Mouse (Mus musculus) MEL (cell line): ENCODE measurements around the gene Gm10428.

Experiments used
- CTCF ChIP-seq, 3 experiments: IDR thresholded peaks in 2 of 3; conservative IDR thresholded peaks in 1 of 3; 2 replicates each; pipeline ENCODE4 v1.5.1; 2011 to 2012; ENCODE audit warnings: low read length in 3 of 3, low read depth in 2 of 3, mild to moderate bottlenecking in 2 of 3, improper control_type of control experiment in 1 of 3, inconsistent platforms in 1 of 3, mixed read lengths in 1 of 3, moderate library complexity in 1 of 3; ENCODE audit not compliant: control insufficient read depth in 1 of 3, insufficient read depth in 1 of 3, poor library complexity in 1 of 3, severe bottlenecking in 1 of 3
- MEF2A ChIP-seq: IDR thresholded peaks from 2 replicates; pipeline ENCODE4 v1.6.1; 2014; ENCODE audit warnings: low read depth, mild to moderate bottlenecking, inconsistent platforms, low read length, improper control_type of control experiment; ENCODE audit not compliant: poor library complexity, insufficient replicate concordance, severe bottlenecking; ENCODE audit errors: extremely low read depth
- POLR2A ChIP-seq, 2 experiments: IDR thresholded peaks; 2 replicates each; pipeline ENCODE4 v1.6.1; 2011 to 2012; ENCODE audit warnings: low read length in 2 of 2, mild to moderate bottlenecking in 2 of 2, control low read depth in 1 of 2, improper control_type of control experiment in 1 of 2, low read depth in 1 of 2, moderate library complexity in 1 of 2; ENCODE audit not compliant: control insufficient read depth in 1 of 2, insufficient read depth in 1 of 2, poor library complexity in 1 of 2
- TCF12 ChIP-seq: IDR thresholded peaks from 2 replicates; pipeline ENCODE4 v1.6.1; 2014; ENCODE audit warnings: low read depth, mild to moderate bottlenecking, inconsistent platforms, low read length, improper control_type of control experiment, moderate library complexity

DNA sequence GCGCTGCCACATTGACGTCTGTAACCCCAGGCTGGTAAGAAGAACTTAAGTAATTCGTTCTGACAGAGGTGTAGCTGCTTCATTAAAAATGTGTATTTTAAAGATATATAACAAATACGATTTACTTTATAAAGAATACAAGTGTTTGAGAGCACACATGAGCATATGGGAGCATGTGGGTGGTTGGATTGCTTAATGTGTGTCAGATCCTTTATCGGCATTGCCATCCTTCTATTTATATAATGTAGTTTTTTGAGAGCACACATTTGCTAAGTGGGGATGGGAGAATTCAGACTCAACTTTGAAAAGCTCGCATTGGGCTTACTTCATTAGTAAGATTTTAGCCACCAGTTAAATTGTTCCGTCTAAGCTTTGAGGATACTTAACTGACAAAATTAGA, 23.6 kb downstream of the Gm10428 start:
- TF ChIP-seq TCF12 (no peak), CTCF (IDR thresholded peaks at IDR 0.05 in 2 of 3, conservative IDR thresholded peaks at IDR 0.05 in 1 of 3; ENCODE audit: control insufficient read depth in 1 of 3, insufficient read depth in 1 of 3, low read depth in 2 of 3, low read length in 3 of 3, poor library complexity in 1 of 3, severe bottlenecking in 1 of 3) (no peak), POLR2A (IDR thresholded peaks at IDR 0.05; ENCODE audit: control insufficient read depth in 1 of 2, insufficient read depth in 1 of 2, low read depth in 1 of 2, low read length in 2 of 2, poor library complexity in 1 of 2) (no peak), MEF2A (no peak)
